27 mouse cellular contexts compared by ENCODE assay signal in genomic region chr16:14409124-14409523, GRCm38 (mm10). TPM values are rescaled to one million over a fixed set of nuclear protein-coding genes. Genes with fewer than 3 reads are reported as not detected.
DNase-seq lines count a peak whose midpoint lies in the region; ATAC-seq and TF ChIP-seq lines count a peak whose summit lies in the region.
"Had no signal": no experiment of that assay in that cellular context is flagged by ENCODE, and none has a peak within 500 bp of the region (broad histone marks: within the 10 kb centered on the region; RNA-seq: fewer than 3 reads in every experiment).

No protein-coding gene starts in this region.

- peaks cover 87% of the 10 kb centered on the region for H3K36me3 ChIP-seq in kidney, embryonic 15.5 days
- peaks cover 38% of the 10 kb centered on the region for H3K36me3 ChIP-seq in kidney, embryonic 16.5 days (ENCODE audit: insufficient read depth, low read length)
- H3K36me3 ChIP-seq in stomach, postnatal 0 days (ENCODE audit: control insufficient read depth, insufficient read depth, low read length) = peaks cover 20% of the 10 kb centered on the region; the same call in 1 of the 2 replicates

- H3K27ac ChIP-seq in kidney, embryonic 15.5 days = no peak overlapping the region
- H3K27ac ChIP-seq in kidney, embryonic 16.5 days (ENCODE audit: low read length) = no peak overlapping the region
- no peak overlapping the region for H3K27ac ChIP-seq in stomach, postnatal 0 days (replicated peaks)
- H3K27ac ChIP-seq: embryonic facial prominence, embryonic 13.5 days; forebrain, embryonic 12.5 days; intestine, embryonic 15.5 days; limb, embryonic 12.5 days; midbrain, embryonic 12.5 days; neural tube, embryonic 15.5 days had no signal

- TF ChIP-seq EP300 in stomach, postnatal 0 days (optimal IDR thresholded peaks at IDR 0.05) = no peak

- ATAC-seq in kidney, embryonic 15.5 days (replicated peaks; ENCODE audit: low FRiP score) = no peak
- ATAC-seq in kidney, embryonic 16.5 days (ENCODE audit: low FRiP score, low TSS enrichment) = 0 out of 2 replicates have a peak, but pooled peaks have one; percentile 19
- no peak for ATAC-seq in megakaryocyte-erythroid progenitor cell, adult 5-6 weeks (replicated peaks; ENCODE audit: low FRiP score, low TSS enrichment, poor library complexity, severe bottlenecking)
- ATAC-seq in stomach, postnatal 0 days (ENCODE audit: low FRiP score, low TSS enrichment) = no peak
- ATAC-seq: activated CD4-positive, CD25-positive, alpha-beta regulatory T cell, adult 4 months; hindbrain, embryonic 16.5 days; intestine, embryonic 15.5 days; liver, postnatal 0 days; lung, postnatal 0 days had no signal

- DNase-seq in adrenal gland, postnatal 10 days = peak; percentile 10
- no peak for DNase-seq in adrenal gland, postnatal 14 days
- DNase-seq in kidney, adult 18-20 months = peak; percentile 19
- DNase-seq in stomach, postnatal 0 days (ENCODE audit: low spot score) = no peak
- DNase-seq: adrenal gland, adult 8-10 months; cerebellum, adult 8-10 months; cerebellum, postnatal 36 days; embryo, embryonic 11 days; gastrocnemius, postnatal 36 days; liver, postnatal 0 days; right cerebral cortex, postnatal 25 days; spleen, adult 18-20 months; thymus, postnatal 36 days had no signal

- no peaks in the 10 kb centered on the region for H3K4me1 ChIP-seq in kidney, embryonic 15.5 days
- no peaks in the 10 kb centered on the region for H3K4me1 ChIP-seq in kidney, embryonic 16.5 days (ENCODE audit: insufficient read depth, low read length)
- no peaks in the 10 kb centered on the region for H3K4me1 ChIP-seq in stomach, postnatal 0 days (replicated peaks; ENCODE audit: control insufficient read depth, insufficient read depth)
- H3K4me1 ChIP-seq: embryonic facial prominence, embryonic 13.5 days; forebrain, embryonic 12.5 days; intestine, embryonic 15.5 days; limb, embryonic 12.5 days; midbrain, embryonic 12.5 days; neural tube, embryonic 15.5 days had no signal

- no peaks in the 10 kb centered on the region for H3K27me3 ChIP-seq in kidney, embryonic 15.5 days
- H3K27me3 ChIP-seq in kidney, embryonic 16.5 days (ENCODE audit: insufficient read depth, low read length) = no peaks in the 10 kb centered on the region
- H3K27me3 ChIP-seq in stomach, postnatal 0 days (ENCODE audit: control insufficient read depth, insufficient read depth, low read length) = no peaks in the 10 kb centered on the region
- H3K27me3 ChIP-seq: embryonic facial prominence, embryonic 13.5 days; forebrain, embryonic 12.5 days; intestine, embryonic 15.5 days; limb, embryonic 12.5 days; midbrain, embryonic 12.5 days; neural tube, embryonic 15.5 days had no signal

- H3K9ac ChIP-seq in kidney, embryonic 15.5 days = no peak overlapping the region
- H3K9ac ChIP-seq in kidney, embryonic 16.5 days (replicated peaks; ENCODE audit: low read length) = no peak overlapping the region
- H3K9ac ChIP-seq in stomach, postnatal 0 days (ENCODE audit: low read length) = no peak overlapping the region
- H3K9ac ChIP-seq: embryonic facial prominence, embryonic 13.5 days; forebrain, embryonic 12.5 days; intestine, embryonic 15.5 days; limb, embryonic 12.5 days; liver, postnatal 0 days; midbrain, embryonic 12.5 days; neural tube, embryonic 15.5 days had no signal

- TF ChIP-seq CTCF in stomach, postnatal 0 days (IDR thresholded peaks at IDR 0.05; ENCODE audit: low read depth) = no peak

- H3K4me2 ChIP-seq in kidney, embryonic 15.5 days = no peak overlapping the region
- no peak overlapping the region for H3K4me2 ChIP-seq in kidney, embryonic 16.5 days (replicated peaks; ENCODE audit: low read depth, low read length)
- no peak overlapping the region for H3K4me2 ChIP-seq in stomach, postnatal 0 days (replicated peaks; ENCODE audit: low read depth)
- H3K4me2 ChIP-seq: embryonic facial prominence, embryonic 13.5 days; forebrain, embryonic 12.5 days; intestine, embryonic 15.5 days; limb, embryonic 12.5 days; liver, embryonic 11.5 days; midbrain, embryonic 12.5 days; neural tube, embryonic 15.5 days had no signal

- H3K4me3 ChIP-seq in kidney, embryonic 15.5 days (replicated peaks) = no peak overlapping the region
- no peak overlapping the region for H3K4me3 ChIP-seq in kidney, embryonic 16.5 days (ENCODE audit: low read length)
- H3K4me3 ChIP-seq in stomach, postnatal 0 days (ENCODE audit: low read depth, low read length) = no peak overlapping the region
- H3K4me3 ChIP-seq: embryonic facial prominence, embryonic 13.5 days; erythroblast, embryonic 14.5 days; forebrain, embryonic 12.5 days; intestine, embryonic 15.5 days; limb, embryonic 12.5 days; midbrain, embryonic 12.5 days; neural tube, embryonic 15.5 days had no signal

- 70% methylated on average over 2 of the region's 2 CpGs for WGBS in kidney, embryonic 15.5 days
- WGBS in kidney, embryonic 16.5 days = 53% methylated on average over 2 of the region's 2 CpGs
- 89% methylated on average over 2 of the region's 2 CpGs for WGBS in stomach, postnatal 0 days

- no peaks in the 10 kb centered on the region for H3K9me3 ChIP-seq in kidney, embryonic 15.5 days (replicated peaks)
- no peaks in the 10 kb centered on the region for H3K9me3 ChIP-seq in kidney, embryonic 16.5 days (ENCODE audit: low read length)
- H3K9me3 ChIP-seq in stomach, postnatal 0 days (ENCODE audit: control insufficient read depth, low read length) = no peaks in the 10 kb centered on the region
- H3K9me3 ChIP-seq: embryonic facial prominence, embryonic 13.5 days; forebrain, embryonic 12.5 days; intestine, embryonic 15.5 days; limb, embryonic 12.5 days; midbrain, embryonic 12.5 days; neural tube, embryonic 15.5 days had no signal

RNA-seq across cellular contexts. Expression of gene Abcc1, which starts 47.8 kb away (rescaled TPM):
- 10 to 100 TPM; 16.8 to 27.0 TPM for total RNA-seq in adrenal gland, postnatal 10 days (2021)
- total RNA-seq in adrenal gland, postnatal 14 days (2021) = 20.6 and 24.1 TPM in 2 replicates
- 13.3 and 13.5 TPM in 2 replicates for polyA plus RNA-seq in kidney, embryonic 15.5 days (2015; fragmentation: Nextera tagmentation; extraction: Ambion mirVana)
- 11.9 and 14.6 TPM in 2 replicates for polyA plus RNA-seq in kidney, embryonic 16.5 days (2015; fragmentation: Nextera tagmentation; extraction: Ambion mirVana)
- 32.6 and 42.0 TPM in 2 replicates for total RNA-seq in megakaryocyte-erythroid progenitor cell, adult 5-6 weeks (2014; fragmentation: Nextera tagmentation)
- 19.1 and 25.8 TPM in 2 replicates for total RNA-seq in megakaryocyte-erythroid progenitor cell, adult 5-6 weeks (2017)
- 7.0 and 7.1 TPM in 2 replicates for polyA plus RNA-seq in stomach, postnatal 0 days (2015; fragmentation: Nextera tagmentation; extraction: Ambion mirVana)

Comparison
In these comparisons a context has a peak if more than half of its experiments do, and no peak if none do; other contexts are left out.
1. DNase-seq: peak in adrenal gland, postnatal 10 days (single experiment) and kidney, adult 18-20 months (single experiment); none in adrenal gland, postnatal 14 days (single experiment) and stomach, postnatal 0 days (single experiment).